Comparison of ENCODE assay signal across 15 mouse cellular contexts in the genomic region with DNA sequence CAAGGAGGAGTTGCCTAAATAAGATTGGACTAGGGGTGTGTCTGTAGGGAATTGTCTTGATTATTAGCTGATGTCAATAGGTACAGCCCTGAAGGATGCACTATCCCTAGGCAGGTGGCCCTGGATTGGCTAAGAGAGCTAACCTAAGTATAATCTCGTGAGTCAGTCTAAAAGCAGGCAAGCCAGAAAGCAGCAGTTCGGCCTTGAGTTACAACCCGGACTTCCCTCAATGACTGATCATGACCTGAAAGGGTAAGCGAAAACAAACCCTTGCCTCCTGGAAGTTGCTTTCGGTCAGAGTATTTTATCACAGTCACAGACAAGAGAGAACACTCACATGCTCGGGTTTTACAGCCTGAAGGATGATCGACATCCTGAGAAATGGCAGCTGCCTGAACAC.
"Had no signal": no experiment of that assay in that cellular context is flagged by ENCODE, and none has a peak within 500 bp of the region (broad histone marks: within the 10 kb centered on the region; RNA-seq: fewer than 3 reads in every experiment).

No protein-coding gene starts in this region.

- H3K27ac ChIP-seq: midbrain, embryonic 13.5 days; midbrain, embryonic 15.5 days; neural tube, embryonic 12.5 days; stomach, embryonic 15.5 days; stomach, postnatal 0 days had no signal

- H3K4me3 ChIP-seq: megakaryocyte, embryonic 14.5 days; midbrain, embryonic 13.5 days; midbrain, embryonic 15.5 days; neural tube, embryonic 12.5 days; stomach, embryonic 15.5 days had no signal

- H3K27me3 ChIP-seq: midbrain, embryonic 15.5 days; neural tube, embryonic 12.5 days; stomach, embryonic 15.5 days had no signal

- DNase-seq: lung, adult 18-20 months; lung, embryonic 14.5 days; lung, postnatal 10 days; lung, postnatal 4 days; right cerebral cortex, postnatal 14 days; thymus, adult 2 months; thymus, postnatal 25 days; thymus, postnatal 4 days had no signal

- H3K4me2 ChIP-seq: lung, embryonic 14.5 days; midbrain, embryonic 11.5 days; midbrain, embryonic 13.5 days; midbrain, embryonic 15.5 days; neural tube, embryonic 12.5 days; stomach, embryonic 15.5 days had no signal

- H3K36me3 ChIP-seq: midbrain, embryonic 15.5 days; neural tube, embryonic 12.5 days; stomach, embryonic 15.5 days had no signal

- H3K9me3 ChIP-seq: midbrain, embryonic 13.5 days; midbrain, embryonic 15.5 days; stomach, embryonic 15.5 days had no signal

- ATAC-seq: midbrain, embryonic 13.5 days; midbrain, embryonic 15.5 days had no signal

- H3K4me1 ChIP-seq: megakaryocyte, embryonic 14.5 days; stomach, embryonic 15.5 days had no signal

- H3K9ac ChIP-seq: lung, embryonic 14.5 days; midbrain, embryonic 13.5 days; midbrain, embryonic 15.5 days; neural tube, embryonic 12.5 days; stomach, embryonic 15.5 days had no signal
